Mouse (Mus musculus): ENCODE data around the gene Arl8b.

- TF ChIP-seq CTCF (IDR thresholded peaks at IDR 0.05; ENCODE audit: low read depth) (no peak), EP300 (IDR thresholded peaks at IDR 0.05; ENCODE audit: low read depth) (no peak)
These were observed 44.3 kb upstream of the Arl8b start for GRCm38 (mm10) chr6:108738463-108739203.

All from heart, postnatal 0 days (tissue).